Mouse (Mus musculus) heart, embryonic 16.5 days (tissue): ENCODE measurements around the gene Reg1. TPM values are rescaled to one million over a fixed set of nuclear protein-coding genes. Genes with fewer than 3 reads are reported as not detected.
"Not testable (repeated sequence)": the region's sequence is repeated elsewhere in the genome, so short reads cannot be mapped to it uniquely, and the experiment has no call there.

Source experiments
- ATAC-seq: fragments of 200-750 bp; cut with Nextera tagmentation; replicated peaks from 2 replicates; pipeline ENCODE4 v1.8.0; 2017; ENCODE audit warnings: moderate number of reproducible peaks; ENCODE audit not compliant: insufficient read depth, low FRiP score; ENCODE audit errors: extremely low read depth
- H3K27ac ChIP-seq: fragments of 300-500 bp; sonication (generic); 2 replicates; pipeline ENCODE4 v1.5.1; 2014; ENCODE audit warnings: mild to moderate bottlenecking, low read length, control low read depth, moderate library complexity
- H3K27me3 ChIP-seq: fragments of 300-500 bp; sonication (generic); 2 replicates; pipeline ENCODE4 v1.6.1; 2014; ENCODE audit warnings: low read length, mixed read lengths; ENCODE audit not compliant: control insufficient read depth, insufficient read depth
- H3K36me3 ChIP-seq: fragments of 300-500 bp; sonication (generic); 2 replicates; pipeline ENCODE4 v1.6.1; 2014; ENCODE audit not compliant: control insufficient read depth, insufficient read depth
- H3K4me1 ChIP-seq: fragments of 300-500 bp; sonication (generic); 2 replicates; pipeline ENCODE4 v1.6.1; 2014; ENCODE audit warnings: low read length, mixed read lengths; ENCODE audit not compliant: control insufficient read depth, insufficient read depth
- H3K4me2 ChIP-seq: fragments of 300-500 bp; sonication (generic); 2 replicates; pipeline ENCODE4 v1.6.1; 2014; ENCODE audit warnings: low read depth, mild to moderate bottlenecking, control low read depth, low read length
- H3K4me3 ChIP-seq: fragments of 300-500 bp; sonication (generic); 2 replicates; pipeline ENCODE4 v1.5.1; 2014; ENCODE audit warnings: mild to moderate bottlenecking, control low read depth, low read length
- H3K9ac ChIP-seq: fragments of 300-500 bp; sonication (generic); 2 replicates; pipeline ENCODE4 v1.6.1; 2014; ENCODE audit warnings: low read length, control low read depth
- H3K9me3 ChIP-seq: fragments of 300-500 bp; sonication (generic); replicated peaks from 2 replicates; pipeline ENCODE4 v1.6.1; 2016; ENCODE audit warnings: low read length; ENCODE audit not compliant: control insufficient read depth
- WGBS: fragments of 180-500 bp; shearing (Covaris S2); extraction: QIAGEN DNeasy Blood & Tissue Kit; methylation state at CpG from one replicate; pipeline ENCODE4 v1.1.7; 2014; 5-methylcytosine and 5-hydroxymethylcytosine counted together
- polyA plus RNA-seq: library from polyadenylated mRNA; unstranded; fragments of >200 nt; fragmentation: Nextera tagmentation; extraction: Ambion mirVana; gene quantifications from 2 replicates; pipeline ENCODE4 v1.2.1, GENCODE M21; 2015

Gene Reg1
- 0.25 TPM in 1 of 2 replicates, not detected in the other for polyA plus RNA-seq

DNA sequence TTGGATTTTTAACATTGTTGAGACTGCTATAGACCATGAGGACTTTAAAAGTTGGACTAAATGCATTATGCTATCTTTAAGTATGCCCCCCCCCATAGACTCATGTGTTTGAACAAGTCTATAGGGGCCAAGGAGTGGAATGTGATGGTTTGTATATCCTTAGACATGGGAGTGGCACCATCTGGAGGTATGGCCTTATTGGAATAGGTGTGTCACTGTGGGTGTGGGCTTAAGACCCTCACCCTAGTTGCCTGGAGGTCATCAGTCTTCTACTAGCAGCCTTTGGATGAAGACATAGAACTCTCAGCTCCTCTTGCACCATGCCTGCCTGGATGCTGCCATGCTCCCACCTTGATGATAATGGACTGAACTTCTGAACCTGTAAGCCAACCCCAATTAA is at the start of gene Reg1:
Gene Reg1 (plus strand): TSS at position 301 of the 400 bp plus-strand sequence.
- H3K36me3 ChIP-seq, H3K27me3 ChIP-seq, H3K9me3 ChIP-seq, H3K4me2 ChIP-seq, ATAC-seq, H3K9ac ChIP-seq, H3K4me3 ChIP-seq, H3K4me1 ChIP-seq, H3K27ac ChIP-seq: not testable (repeated sequence)

GRCm38 (mm10) chr6:78378765-78379164 is 43.7 kb upstream of the Reg1 start, which contains the start of gene Reg3d:
Gene Reg3d (minus strand): TSS chr6:78378865.
- H3K4me2 ChIP-seq, result no peak within 1 kb of the TSS
- H3K9me3 ChIP-seq, result no peaks in the 10 kb centered on the region
- 54% methylated on average over 2 of the region's 2 CpGs for WGBS
- H3K27me3 ChIP-seq, result no peaks in the 10 kb centered on the region
- ATAC-seq, result no peak
- H3K36me3 ChIP-seq, result no peaks in the 10 kb centered on the region
- H3K9ac ChIP-seq, result no peak within 1 kb of the TSS
- no peak within 1 kb of the TSS for H3K4me3 ChIP-seq
- no peak within 1 kb of the TSS for H3K27ac ChIP-seq
- no peaks in the 10 kb centered on the region for H3K4me1 ChIP-seq

GRCm38 (mm10) chr6:78380409-78380808 is 42.1 kb upstream of the Reg1 start, which contains the start of gene Reg3a:
Gene Reg3a (plus strand): TSS chr6:78380709.
- Histone ChIP-seq H3K9me3 (no peaks in the 10 kb centered on the region), H3K4me3 (no peak within 1 kb of the TSS), H3K36me3 (no peaks in the 10 kb centered on the region), H3K4me1 (no peaks in the 10 kb centered on the region), H3K4me2 (no peak within 1 kb of the TSS), H3K27ac (no peak within 1 kb of the TSS), H3K27me3 (no peaks in the 10 kb centered on the region), H3K9ac (no peak within 1 kb of the TSS)
- no peak for ATAC-seq

- Histone ChIP-seq H3K4me1 (no peaks in the 10 kb centered on the region), H3K27me3 (no peaks in the 10 kb centered on the region), H3K4me2 (no peak overlapping the region), H3K9ac (no peak overlapping the region), H3K36me3 (no peaks in the 10 kb centered on the region), H3K27ac (no peak overlapping the region), H3K4me3 (no peak overlapping the region), H3K9me3 (no peaks in the 10 kb centered on the region)
- 69% methylated on average over 3 of the region's 3 CpGs for WGBS
- ATAC-seq, result no peak
These were observed 36.9 kb upstream of the Reg1 start for GRCm38 (mm10) chr6:78385609-78386008.

DNA sequence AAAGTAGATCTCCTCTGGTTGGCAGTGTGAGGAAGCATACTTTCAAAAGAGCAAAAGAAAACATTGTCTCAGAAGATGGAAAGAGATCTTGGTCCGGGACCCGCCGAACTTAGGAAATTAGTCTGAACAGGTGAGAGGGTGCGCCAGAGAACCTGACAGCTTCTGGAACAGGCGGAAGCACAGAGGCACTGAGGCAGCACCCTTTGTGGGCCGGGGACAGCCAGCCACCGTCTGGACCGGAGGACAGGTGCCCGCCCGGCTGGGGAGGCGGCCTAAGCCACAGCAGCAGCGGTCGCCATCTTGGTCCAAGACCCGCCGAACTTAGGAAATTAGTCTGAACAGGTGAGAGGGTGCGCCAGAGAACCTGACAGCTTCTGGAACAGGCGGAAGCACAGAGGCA is 27.2 kb upstream of the Reg1 start, which contains the start of gene Reg2:
Gene Reg2 (plus strand): TSS at position 301 of the 400 bp plus-strand sequence.
- ATAC-seq, H3K4me3 ChIP-seq: not testable (repeated sequence)
- 83% methylated on average over 4 of the region's 17 CpGs for WGBS

GRCm38 (mm10) chr6:78425497-78425896 is 3.0 kb downstream of the Reg1 start:
- Histone ChIP-seq H3K9ac (no peak overlapping the region), H3K36me3 (no peaks in the 10 kb centered on the region), H3K9me3 (0 out of 2 replicates have a peak, but pooled peaks cover 3% of the 10 kb centered on the region), H3K4me1 (no peaks in the 10 kb centered on the region), H3K4me3 (no peak overlapping the region), H3K27ac (no peak overlapping the region), H3K27me3 (no peaks in the 10 kb centered on the region), H3K4me2 (no peak overlapping the region)
- ATAC-seq, result no peak
- WGBS, result 65% methylated on average over 3 of the region's 3 CpGs

More for the DNA sequence above, 27.2 kb upstream of the Reg1 start, which contains the start of gene Reg2:
- H3K9me3 ChIP-seq, H3K27me3 ChIP-seq, H3K9ac ChIP-seq, H3K27ac ChIP-seq, H3K4me2 ChIP-seq, H3K4me1 ChIP-seq, H3K36me3 ChIP-seq: not testable (repeated sequence)

DNA sequence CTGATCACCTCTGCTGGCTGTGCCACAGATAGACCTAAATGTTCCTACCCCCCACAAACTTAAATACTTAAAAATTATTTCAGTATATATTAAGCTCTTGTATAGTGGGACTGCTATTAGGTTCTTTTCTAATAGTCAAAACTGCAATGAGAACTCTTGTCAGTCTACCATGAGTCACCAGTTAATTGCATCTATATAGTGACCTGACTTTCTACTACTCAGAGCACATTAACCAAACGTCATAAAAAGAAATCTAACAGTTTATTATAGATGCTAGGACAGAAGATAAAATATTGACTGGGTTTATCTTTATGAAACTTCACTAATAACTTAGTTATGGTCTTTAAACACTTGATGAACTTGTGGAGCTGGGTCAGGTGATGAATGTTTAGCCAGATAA is 24.7 kb downstream of the Reg1 start:
- WGBS, result 48% methylated on average over 1 of the region's 1 CpGs
- Histone ChIP-seq H3K27ac (no peak overlapping the region), H3K27me3 (no peaks in the 10 kb centered on the region), H3K4me3 (no peak overlapping the region), H3K9me3 (no peaks in the 10 kb centered on the region), H3K36me3 (no peaks in the 10 kb centered on the region), H3K9ac (no peak overlapping the region), H3K4me2 (no peak overlapping the region), H3K4me1 (no peaks in the 10 kb centered on the region)
- ATAC-seq, result no peak

- Histone ChIP-seq H3K27me3 (no peaks in the 10 kb centered on the region), H3K9me3 (no peaks in the 10 kb centered on the region), H3K36me3 (no peaks in the 10 kb centered on the region), H3K4me2 (no peak overlapping the region), H3K4me3 (no peak overlapping the region), H3K9ac (no peak overlapping the region), H3K4me1 (no peaks in the 10 kb centered on the region), H3K27ac (no peak overlapping the region)
- no peak for ATAC-seq
These were observed 25.9 kb downstream of the Reg1 start for GRCm38 (mm10) chr6:78448409-78448808.

DNA sequence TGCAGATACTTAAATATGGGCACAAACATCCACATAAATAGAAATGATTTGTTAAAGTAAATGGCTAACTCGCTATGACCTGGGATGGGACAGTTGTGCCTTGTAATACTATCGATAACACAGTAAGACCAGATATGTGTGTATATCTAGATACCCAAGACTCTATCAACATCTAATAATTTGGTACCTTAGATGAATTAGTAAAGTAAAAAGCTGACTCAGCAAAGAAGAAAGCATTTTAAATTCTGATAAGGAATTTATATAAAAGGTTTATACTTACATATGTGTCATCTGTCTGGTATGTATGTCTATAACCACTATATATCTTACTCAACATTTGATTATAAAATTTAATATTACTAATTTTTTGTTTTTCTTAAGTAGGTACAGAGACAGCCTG is 30.3 kb downstream of the Reg1 start:
- H3K9me3 ChIP-seq, result no peaks in the 10 kb centered on the region
- no peaks in the 10 kb centered on the region for H3K27me3 ChIP-seq
- H3K36me3 ChIP-seq, result no peaks in the 10 kb centered on the region
- H3K9ac ChIP-seq, result no peak overlapping the region
- H3K4me1 ChIP-seq, result no peaks in the 10 kb centered on the region
- WGBS, result 80% methylated on average over 2 of the region's 2 CpGs
- no peak overlapping the region for H3K4me3 ChIP-seq
- no peak overlapping the region for H3K4me2 ChIP-seq
- ATAC-seq, result no peak
- H3K27ac ChIP-seq, result no peak overlapping the region
